Mouse (Mus musculus) ES-Bruce4 (cell line): Measurements from ENCODE around the gene Tubb2b.

Experiments
- CTCF ChIP-seq: IDR thresholded peaks from one replicate; pipeline ENCODE4 v1.8.1; 2011; ENCODE audit warnings: low read depth, low read length
- EP300 ChIP-seq: IDR thresholded peaks from 2 replicates; pipeline ENCODE4 v1.6.1; 2011; ENCODE audit warnings: low read depth, low read length; ENCODE audit not compliant: insufficient read depth
- POLR2A ChIP-seq: IDR thresholded peaks from one replicate; pipeline ENCODE4 v1.8.1; 2011; ENCODE audit warnings: low read length; ENCODE audit not compliant: insufficient read depth

DNA sequence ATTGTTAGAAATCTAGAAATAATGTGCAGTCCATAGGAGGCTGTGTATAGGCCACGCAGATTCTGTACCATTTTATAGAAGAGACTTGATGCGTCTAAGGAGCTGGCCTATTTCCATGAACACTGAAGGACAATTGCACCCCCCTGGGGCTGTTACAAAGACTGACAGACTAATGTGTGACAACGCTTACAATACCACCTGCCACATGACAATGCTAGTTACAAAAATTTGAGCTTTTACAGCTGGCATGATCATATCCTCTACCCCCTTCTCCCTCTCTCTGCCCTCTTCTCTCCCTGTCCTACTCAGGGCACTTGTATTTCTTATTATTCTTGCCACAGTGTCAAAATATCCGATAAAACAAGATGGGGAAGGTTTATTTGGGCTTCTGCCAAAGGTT lies 48.3 kb downstream of the Tubb2b start:
- TF ChIP-seq POLR2A (no peak), EP300 (no peak), CTCF (no peak)
